In the genomic region with DNA sequence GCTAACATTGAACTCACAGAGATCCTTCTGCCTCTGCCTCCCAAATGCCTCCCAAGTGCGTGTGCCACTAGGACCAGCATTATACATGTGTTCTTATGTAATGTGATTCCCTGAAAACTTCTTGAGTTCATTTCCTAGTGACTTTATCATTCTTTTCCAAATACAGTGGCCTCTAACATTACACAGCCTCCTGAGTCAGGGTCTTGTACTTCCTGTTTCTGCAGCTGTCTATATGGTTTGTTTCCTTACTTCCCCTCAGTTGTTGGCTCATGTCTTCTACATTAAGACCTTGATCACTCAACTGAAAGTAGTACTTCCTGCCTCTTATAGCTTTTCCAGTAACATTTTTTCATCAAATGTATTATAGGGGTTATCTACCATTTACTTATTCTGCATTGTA, we compare ENCODE assay signal across 19 mouse cellular contexts. TPM values are rescaled to one million over a fixed set of nuclear protein-coding genes. Genes with fewer than 3 reads are reported as not detected.
A peak's percentile ranks its signal among the peaks of the same experiment; 100 is the strongest.
DNase-seq lines count a peak whose midpoint lies in the region; ATAC-seq and TF ChIP-seq lines count a peak whose summit lies in the region.
"Had no signal": no experiment of that assay in that cellular context is flagged by ENCODE, and none has a peak within 500 bp of the region (broad histone marks: within the 10 kb centered on the region; RNA-seq: fewer than 3 reads in every experiment).

No protein-coding gene starts in this region.

- DNase-seq in lung, postnatal 36 days: peak; percentile 40
- no peak for DNase-seq in lung, postnatal 4 days
- DNase-seq in G1E (ENCODE audit: low spot score): peak; percentile 14
- peak; percentile 4 for DNase-seq in skeletal muscle tissue, adult 2 months (ENCODE audit: low read depth, low spot score)
- DNase-seq in Muller cell, postnatal 12 days (ENCODE audit: inconsistent ontology term): no peak
- DNase-seq in adrenal gland, postnatal 4 days (ENCODE audit: low spot score in 2 of 2): no peak
- DNase-seq: adrenal gland, adult 8-10 months; cerebellum, adult 2 months; cerebellum, postnatal 36 days; heart, postnatal 10 days; kidney, adult 9 months; kidney, postnatal 36 days; retina, postnatal 1 day; right cerebral cortex, postnatal 25 days; thymus, adult 18-20 months had no signal

- no peak for TF ChIP-seq CTCF in G1E (IDR thresholded peaks at IDR 0.05; ENCODE audit: low read depth, low read length)

- H3K4me3 ChIP-seq in G1E (ENCODE audit: low read depth, low read length): no peak overlapping the region
- H3K4me3 ChIP-seq: forebrain, embryonic 13.5 days had no signal

- H3K4me1 ChIP-seq in G1E (ENCODE audit: insufficient read depth, low read depth, low read length): peaks cover 14% of the 10 kb centered on the region
- H3K4me1 ChIP-seq: forebrain, embryonic 13.5 days had no signal

- no peaks in the 10 kb centered on the region for H3K9me3 ChIP-seq in G1E (replicated peaks)
- H3K9me3 ChIP-seq: forebrain, embryonic 13.5 days had no signal

- no peaks in the 10 kb centered on the region for H3K27me3 ChIP-seq in G1E (ENCODE audit: insufficient read depth, low read length)
- H3K27me3 ChIP-seq: forebrain, embryonic 13.5 days had no signal

- peaks cover 8% of the 10 kb centered on the region for H3K36me3 ChIP-seq in G1E (replicated peaks)

- peak; percentile 45; the same call in 1 of the 2 replicates for ATAC-seq in G1E (ENCODE audit: extremely low read depth, insufficient number of reproducible peaks, low FRiP score, poor library complexity, severe bottlenecking)
- ATAC-seq in granulocyte monocyte progenitor cell, adult 5-6 weeks (replicated peaks; ENCODE audit: poor library complexity, severe bottlenecking): peak; percentile 98
- ATAC-seq: forebrain, embryonic 13.5 days; hindbrain, postnatal 0 days; intestine, embryonic 16.5 days had no signal

RNA-seq across cellular contexts. Expression of gene Sfmbt1, which starts 46.6 kb away (rescaled TPM):
- 26.2 and 26.6 TPM in 2 replicates for total RNA-seq in G1E (2014; fragmentation: Nextera tagmentation)
- total RNA-seq in G1E (2017): 14.8 and 15.7 TPM in 2 replicates
- polyA plus RNA-seq in G1E (2012): 2.0 and 3.1 TPM in 2 replicates
- total RNA-seq in granulocyte monocyte progenitor cell, adult 5-6 weeks (2014; fragmentation: Nextera tagmentation): 11.7 and 13.0 TPM in 2 replicates
- 8.1 and 13.5 TPM in 2 replicates for total RNA-seq in granulocyte monocyte progenitor cell, adult 5-6 weeks (2017)
- 10 to 100 TPM; 29.2 to 30.2 TPM for total RNA-seq in adrenal gland, postnatal 4 days (2021)

Comparison
In these comparisons a context has a peak if more than half of its experiments do, and no peak if none do; other contexts are left out.
1. DNase-seq: peak in lung, postnatal 36 days (single experiment), G1E (single experiment) and skeletal muscle tissue, adult 2 months (single experiment); none in lung, postnatal 4 days (0 of 2), Muller cell, postnatal 12 days (single experiment) and adrenal gland, postnatal 4 days (0 of 2).